In the genomic region with DNA sequence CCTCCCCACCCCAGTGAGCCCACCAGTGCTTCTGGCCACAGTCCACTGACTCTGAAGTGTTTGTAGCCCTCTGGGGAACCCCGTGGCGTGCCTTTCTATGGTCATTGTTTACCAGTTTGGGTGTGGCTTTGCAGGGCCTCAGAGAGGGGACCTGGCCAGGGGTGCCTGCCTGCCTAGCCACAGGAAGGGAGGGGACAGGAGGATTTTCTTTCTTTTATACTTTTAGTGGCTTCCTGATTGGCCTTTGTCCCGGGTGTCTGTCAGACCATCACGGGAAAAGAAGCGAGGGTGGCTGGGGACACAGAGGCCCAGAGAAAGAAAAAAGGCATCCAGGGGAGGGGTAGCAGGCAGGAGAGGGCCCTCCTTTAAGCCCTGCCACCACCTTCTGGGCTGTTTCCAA, we compare ENCODE assay signal across 9 mouse cellular contexts. TPM values are rescaled to one million over a fixed set of nuclear protein-coding genes. Genes with fewer than 3 reads are reported as not detected.
DNase-seq lines count a peak whose midpoint lies in the region; ATAC-seq lines count a peak whose summit lies in the region.
"Had no signal": no experiment of that assay in that cellular context is flagged by ENCODE, and none has a peak within 500 bp of the region (broad histone marks: within the 10 kb centered on the region; RNA-seq: fewer than 3 reads in every experiment).

No protein-coding gene starts in this region.

- no peak overlapping the region for H3K4me3 ChIP-seq in kidney, embryonic 16.5 days (ENCODE audit: low read length)
- H3K4me3 ChIP-seq in embryonic facial prominence, embryonic 13.5 days = no peak overlapping the region
- H3K4me3 ChIP-seq in intestine, embryonic 15.5 days (replicated peaks) = no peak overlapping the region

- no peaks in the 10 kb centered on the region for H3K9me3 ChIP-seq in kidney, embryonic 16.5 days (ENCODE audit: low read length)
- H3K9me3 ChIP-seq in embryonic facial prominence, embryonic 13.5 days = no peaks in the 10 kb centered on the region
- no peaks in the 10 kb centered on the region for H3K9me3 ChIP-seq in intestine, embryonic 15.5 days

- H3K9ac ChIP-seq in kidney, embryonic 16.5 days (replicated peaks; ENCODE audit: low read length) = no peak overlapping the region
- peak overlapping the region; percentile 12; the same call in 1 of the 2 replicates for H3K9ac ChIP-seq in embryonic facial prominence, embryonic 13.5 days
- H3K9ac ChIP-seq in intestine, embryonic 15.5 days = no peak overlapping the region
- H3K9ac ChIP-seq: liver, embryonic 14.5 days had no signal

- no peaks in the 10 kb centered on the region for H3K27me3 ChIP-seq in kidney, embryonic 16.5 days (ENCODE audit: insufficient read depth, low read length)
- H3K27me3 ChIP-seq in embryonic facial prominence, embryonic 13.5 days = no peaks in the 10 kb centered on the region
- H3K27me3 ChIP-seq in intestine, embryonic 15.5 days (replicated peaks) = no peaks in the 10 kb centered on the region

- no peak overlapping the region for H3K4me2 ChIP-seq in kidney, embryonic 16.5 days (replicated peaks; ENCODE audit: low read depth, low read length)
- no peak overlapping the region for H3K4me2 ChIP-seq in embryonic facial prominence, embryonic 13.5 days
- H3K4me2 ChIP-seq in intestine, embryonic 15.5 days (replicated peaks) = no peak overlapping the region

- H3K4me1 ChIP-seq in kidney, embryonic 16.5 days (ENCODE audit: insufficient read depth, low read length) = peaks cover 13% of the 10 kb centered on the region
- H3K4me1 ChIP-seq in embryonic facial prominence, embryonic 13.5 days = peaks cover 7% of the 10 kb centered on the region
- H3K4me1 ChIP-seq in intestine, embryonic 15.5 days (replicated peaks) = peaks cover 14% of the 10 kb centered on the region

- peak; percentile 47 for DNase-seq in kidney, adult 18-20 months
- DNase-seq in lung, postnatal 25 days (ENCODE audit: low spot score) = peak; percentile 57
- no peak for DNase-seq in ovary, adult 18-20 months (ENCODE audit: low spot score)
- DNase-seq in frontal cortex, postnatal 14 days (ENCODE audit: low spot score in 2 of 2) = no peak
- no peak for DNase-seq in spleen, postnatal 4 days (ENCODE audit: low spot score in 2 of 2)

- 41% methylated on average over 5 of the region's 5 CpGs for WGBS in kidney, embryonic 16.5 days
- 59% methylated on average over 5 of the region's 5 CpGs for WGBS in embryonic facial prominence, embryonic 13.5 days
- 36% methylated on average over 5 of the region's 5 CpGs for WGBS in intestine, embryonic 15.5 days

- peaks cover 86% of the 10 kb centered on the region for H3K36me3 ChIP-seq in kidney, embryonic 16.5 days (ENCODE audit: insufficient read depth, low read length)
- H3K36me3 ChIP-seq in embryonic facial prominence, embryonic 13.5 days = peaks cover 91% of the 10 kb centered on the region
- peaks cover 36% of the 10 kb centered on the region for H3K36me3 ChIP-seq in intestine, embryonic 15.5 days

- no peak for ATAC-seq in kidney, embryonic 16.5 days (ENCODE audit: low FRiP score, low TSS enrichment)
- no peak for ATAC-seq in embryonic facial prominence, embryonic 13.5 days (ENCODE audit: insufficient number of reproducible peaks, insufficient read depth, low FRiP score, low TSS enrichment, low read depth)
- ATAC-seq in intestine, embryonic 15.5 days = peak; percentile 78

- no peak overlapping the region for H3K27ac ChIP-seq in kidney, embryonic 16.5 days (ENCODE audit: low read length)
- no peak overlapping the region for H3K27ac ChIP-seq in embryonic facial prominence, embryonic 13.5 days
- peak overlapping the region; percentile 48; the same call in 1 of the 2 replicates for H3K27ac ChIP-seq in intestine, embryonic 15.5 days
- H3K27ac ChIP-seq: liver, embryonic 14.5 days had no signal

RNA-seq across cellular contexts. Expression of a gene that starts 54.2 kb away (rescaled TPM):
- polyA plus RNA-seq in kidney, embryonic 16.5 days (2015; fragmentation: Nextera tagmentation; extraction: Ambion mirVana) = 82.9 and 96.3 TPM in 2 replicates
- 71.4 and 72.2 TPM in 2 replicates for polyA plus RNA-seq in embryonic facial prominence, embryonic 13.5 days (2015; fragmentation: Nextera tagmentation; extraction: Ambion mirVana)
- polyA plus RNA-seq in intestine, embryonic 15.5 days (2015; fragmentation: Nextera tagmentation; extraction: Ambion mirVana) = 78.0 and 87.9 TPM in 2 replicates

Comparison
In these comparisons a context has a peak if more than half of its experiments do, and no peak if none do; other contexts are left out.
1. DNase-seq: peak in kidney, adult 18-20 months (single experiment) and lung, postnatal 25 days (single experiment); none in ovary, adult 18-20 months (single experiment), frontal cortex, postnatal 14 days (0 of 2) and spleen, postnatal 4 days (0 of 2).